Mouse (Mus musculus) embryonic facial prominence, embryonic 13.5 days (tissue): ENCODE data around the gene Cpb1. TPM values are rescaled to one million over a fixed set of nuclear protein-coding genes. Genes with fewer than 3 reads are reported as not detected.

ENCODE experiments used
- ATAC-seq: fragments of 200-750 bp; cut with Nextera tagmentation; 2 replicates; pipeline ENCODE4 v1.8.0; 2017; ENCODE audit warnings: low read depth; ENCODE audit not compliant: insufficient number of reproducible peaks, insufficient read depth, low FRiP score, low TSS enrichment
- H3K27ac ChIP-seq: fragments of 300-500 bp; sonication (generic); 2 replicates; pipeline ENCODE4 v1.5.1; 2015; ENCODE audit warnings: moderate library complexity, mild to moderate bottlenecking, inconsistent platforms
- H3K27me3 ChIP-seq: fragments of 300-500 bp; sonication (generic); 2 replicates; pipeline ENCODE4 v1.6.1; 2015; ENCODE audit warnings: mild to moderate bottlenecking, inconsistent platforms
- H3K36me3 ChIP-seq: fragments of 300-500 bp; sonication (generic); 2 replicates; pipeline ENCODE4 v1.6.1; 2015; ENCODE audit warnings: mild to moderate bottlenecking, inconsistent platforms
- H3K4me1 ChIP-seq: fragments of 300-500 bp; sonication (generic); 2 replicates; pipeline ENCODE4 v1.6.1; 2015; ENCODE audit warnings: inconsistent platforms
- H3K4me2 ChIP-seq: fragments of 300-500 bp; sonication (generic); 2 replicates; pipeline ENCODE4 v1.6.1; 2015; ENCODE audit warnings: moderate library complexity, mild to moderate bottlenecking, inconsistent platforms
- H3K4me3 ChIP-seq: fragments of 300-500 bp; sonication (generic); 2 replicates; pipeline ENCODE4 v1.5.1; 2015; ENCODE audit warnings: mild to moderate bottlenecking, inconsistent platforms
- H3K9ac ChIP-seq: fragments of 300-500 bp; sonication (generic); 2 replicates; pipeline ENCODE4 v1.6.1; 2015; ENCODE audit warnings: mild to moderate bottlenecking, inconsistent platforms
- H3K9me3 ChIP-seq: fragments of 300-500 bp; sonication (generic); 2 replicates; pipeline ENCODE4 v1.6.1; 2016; ENCODE audit warnings: inconsistent platforms
- WGBS: fragments of 180-500 bp; shearing (Covaris S2); methylation state at CpG from one replicate; pipeline ENCODE4 v1.1.7; 2015; ENCODE audit warnings: mixed read lengths; 5-methylcytosine and 5-hydroxymethylcytosine counted together
- polyA plus RNA-seq: library from polyadenylated mRNA; unstranded; fragments of >200 nt; fragmentation: Nextera tagmentation; extraction: Ambion mirVana; gene quantifications from 2 replicates; pipeline ENCODE4 v1.2.1, GENCODE M21; 2015

Cpb1 gene
- polyA plus RNA-seq: not detected in 2 replicates

DNA sequence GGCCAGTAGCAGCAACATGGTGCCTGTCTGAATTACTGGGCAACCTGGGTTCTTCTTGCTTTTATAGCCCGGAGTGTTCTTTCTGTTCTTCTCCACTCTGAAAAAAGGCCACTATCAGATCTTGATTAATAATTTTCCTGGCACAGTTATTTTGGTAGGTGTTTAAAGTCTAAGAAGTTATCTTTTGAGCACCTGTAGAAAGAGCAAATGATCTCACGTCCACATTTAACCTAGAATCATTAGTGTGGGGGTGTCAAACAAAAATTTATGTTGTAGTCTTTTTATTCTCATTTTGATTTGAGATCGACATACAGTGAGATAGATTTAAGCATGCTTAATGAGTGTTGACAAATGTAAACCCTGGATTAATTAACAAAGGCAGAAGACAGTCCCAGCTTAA is at the start of gene Cpb1:
Gene Cpb1, minus strand, starts transcription at position 101 of the 400 bp plus-strand sequence.
- 89% methylated on average over 3 of the region's 3 CpGs for WGBS
- no peak within 1 kb of the TSS for H3K9ac ChIP-seq
- no peaks in the 10 kb centered on the region for H3K9me3 ChIP-seq
- H3K27ac ChIP-seq: no peak within 1 kb of the TSS
- no peaks in the 10 kb centered on the region for H3K4me1 ChIP-seq
- no peaks in the 10 kb centered on the region for H3K27me3 ChIP-seq
- H3K4me2 ChIP-seq: no peak within 1 kb of the TSS
- no peaks in the 10 kb centered on the region for H3K36me3 ChIP-seq
- ATAC-seq: no peak
- no peak within 1 kb of the TSS for H3K4me3 ChIP-seq

DNA sequence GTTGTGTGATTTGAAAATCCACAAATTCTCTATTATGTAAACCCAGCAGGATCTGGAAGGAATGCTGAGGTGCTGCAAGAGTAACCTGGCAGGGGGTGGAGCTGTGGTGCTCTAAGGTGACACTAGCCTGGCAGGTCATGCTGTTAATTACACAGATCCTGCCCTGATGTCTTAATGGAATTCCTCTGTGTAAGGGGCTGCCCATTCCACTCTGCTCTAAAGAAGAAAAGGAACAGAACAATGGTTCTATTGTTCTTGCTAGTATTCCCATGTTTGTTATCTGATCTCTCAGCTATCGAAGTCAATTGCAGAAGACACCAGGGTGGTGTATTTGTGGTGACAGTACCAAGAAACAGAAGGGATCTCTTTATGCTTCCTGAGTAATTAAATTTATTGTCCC is 41.7 kb upstream of the Cpb1 start:
- H3K27me3 ChIP-seq: no peaks in the 10 kb centered on the region
- no peak overlapping the region for H3K4me3 ChIP-seq
- ATAC-seq: no peak
- no peak overlapping the region for H3K9ac ChIP-seq
- no peaks in the 10 kb centered on the region for H3K9me3 ChIP-seq
- no peak overlapping the region for H3K27ac ChIP-seq
- WGBS: 7% methylated on average over 1 of the region's 1 CpGs
- no peak overlapping the region for H3K4me2 ChIP-seq
- H3K36me3 ChIP-seq: no peaks in the 10 kb centered on the region
- H3K4me1 ChIP-seq: no peaks in the 10 kb centered on the region

GRCm38 (mm10) chr3:20309142-20309541 is 33.6 kb upstream of the Cpb1 start:
- H3K9ac ChIP-seq: no peak overlapping the region
- no peaks in the 10 kb centered on the region for H3K9me3 ChIP-seq
- 74% methylated on average over 4 of the region's 4 CpGs for WGBS
- no peaks in the 10 kb centered on the region for H3K36me3 ChIP-seq
- H3K4me2 ChIP-seq: no peak overlapping the region
- H3K27ac ChIP-seq: no peak overlapping the region
- no peak overlapping the region for H3K4me3 ChIP-seq
- H3K27me3 ChIP-seq: no peaks in the 10 kb centered on the region
- no peak for ATAC-seq
- no peaks in the 10 kb centered on the region for H3K4me1 ChIP-seq

DNA sequence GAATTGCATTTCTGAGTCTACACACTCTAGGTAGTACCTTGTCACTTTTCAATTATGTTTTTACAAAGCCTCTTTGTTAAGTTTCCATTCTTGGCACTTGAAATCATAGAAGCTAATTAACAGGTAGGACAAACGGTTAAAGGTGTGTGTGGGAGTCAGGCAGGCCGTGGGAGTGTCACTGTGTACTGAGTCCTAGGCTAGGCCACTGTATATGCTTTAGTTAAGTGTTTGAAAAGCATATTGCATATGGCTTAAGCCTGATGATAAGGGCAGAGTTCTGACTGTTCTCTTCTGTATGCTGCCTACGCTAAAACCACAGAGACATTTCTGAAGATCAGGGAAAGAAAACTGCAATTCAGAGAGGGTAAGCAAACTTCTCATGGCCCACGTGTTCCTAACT is 31.7 kb upstream of the Cpb1 start:
- Histone ChIP-seq H3K36me3 (no peaks in the 10 kb centered on the region), H3K9me3 (no peaks in the 10 kb centered on the region), H3K9ac (no peak overlapping the region), H3K4me1 (no peaks in the 10 kb centered on the region), H3K27me3 (no peaks in the 10 kb centered on the region), H3K4me2 (no peak overlapping the region), H3K27ac (no peak overlapping the region), H3K4me3 (no peak overlapping the region)
- ATAC-seq: no peak
- 73% methylated on average over 4 of the region's 4 CpGs for WGBS

- no peaks in the 10 kb centered on the region for H3K9me3 ChIP-seq
- no peak overlapping the region for H3K27ac ChIP-seq
- ATAC-seq: no peak
- WGBS: 49% methylated on average over 2 of the region's 2 CpGs
- no peak overlapping the region for H3K9ac ChIP-seq
- H3K36me3 ChIP-seq: no peaks in the 10 kb centered on the region
- no peaks in the 10 kb centered on the region for H3K27me3 ChIP-seq
- H3K4me2 ChIP-seq: no peak overlapping the region
- H3K4me1 ChIP-seq: no peaks in the 10 kb centered on the region
- H3K4me3 ChIP-seq: no peak overlapping the region
These were observed 29.3 kb upstream of the Cpb1 start for GRCm38 (mm10) chr3:20304758-20305352.

GRCm38 (mm10) chr3:20295546-20295945 is 20.0 kb upstream of the Cpb1 start:
- Histone ChIP-seq H3K9me3 (no peaks in the 10 kb centered on the region), H3K27ac (no peak overlapping the region), H3K9ac (no peak overlapping the region), H3K36me3 (no peaks in the 10 kb centered on the region), H3K4me1 (no peaks in the 10 kb centered on the region), H3K4me2 (no peak overlapping the region), H3K4me3 (no peak overlapping the region), H3K27me3 (no peaks in the 10 kb centered on the region)
- no peak for ATAC-seq
- 80% methylated on average over 3 of the region's 3 CpGs for WGBS

- no peak overlapping the region for H3K27ac ChIP-seq
- ATAC-seq: no peak
- H3K9ac ChIP-seq: no peak overlapping the region
- WGBS: 78% methylated on average over 9 of the region's 9 CpGs
- no peaks in the 10 kb centered on the region for H3K9me3 ChIP-seq
- H3K4me1 ChIP-seq: no peaks in the 10 kb centered on the region
- H3K4me3 ChIP-seq: no peak overlapping the region
- no peaks in the 10 kb centered on the region for H3K36me3 ChIP-seq
- H3K27me3 ChIP-seq: no peaks in the 10 kb centered on the region
- H3K4me2 ChIP-seq: no peak overlapping the region
These were observed 19.2 kb upstream of the Cpb1 start for GRCm38 (mm10) chr3:20294542-20295348.

GRCm38 (mm10) chr3:20291370-20291769 is 15.8 kb upstream of the Cpb1 start:
- Histone ChIP-seq H3K36me3 (no peaks in the 10 kb centered on the region), H3K27me3 (no peaks in the 10 kb centered on the region), H3K4me1 (no peaks in the 10 kb centered on the region), H3K27ac (no peak overlapping the region), H3K4me3 (no peak overlapping the region), H3K9me3 (no peaks in the 10 kb centered on the region), H3K4me2 (no peak overlapping the region), H3K9ac (no peak overlapping the region)
- ATAC-seq: no peak

- no peak overlapping the region for H3K4me2 ChIP-seq
- H3K9me3 ChIP-seq: no peaks in the 10 kb centered on the region
- no peak overlapping the region for H3K27ac ChIP-seq
- no peaks in the 10 kb centered on the region for H3K36me3 ChIP-seq
- H3K27me3 ChIP-seq: no peaks in the 10 kb centered on the region
- H3K4me1 ChIP-seq: no peaks in the 10 kb centered on the region
- 91% methylated on average over 2 of the region's 2 CpGs for WGBS
- H3K9ac ChIP-seq: no peak overlapping the region
- no peak overlapping the region for H3K4me3 ChIP-seq
- no peak for ATAC-seq
These were observed 13.2 kb upstream of the Cpb1 start for GRCm38 (mm10) chr3:20288761-20289160.

DNA sequence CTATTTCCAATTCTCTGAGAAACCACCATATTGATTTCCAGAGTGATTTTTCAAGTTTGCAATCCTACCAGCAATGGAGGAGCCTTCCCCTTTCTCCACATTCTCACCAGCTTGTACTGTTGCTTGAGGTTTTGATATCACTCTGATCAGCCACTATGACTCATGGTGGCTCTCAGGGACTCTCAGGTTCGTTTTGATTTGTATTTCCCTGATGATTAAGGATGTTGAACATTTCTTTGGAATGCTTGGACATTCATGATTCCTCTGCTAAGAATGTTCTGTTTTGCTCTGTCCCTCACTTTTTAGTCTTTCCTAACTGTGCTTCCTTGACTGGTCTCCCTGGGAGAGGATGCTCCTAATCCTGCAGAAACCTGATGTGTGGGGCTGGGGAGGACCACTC is 6.3 kb upstream of the Cpb1 start:
- Histone ChIP-seq H3K9me3 (no peaks in the 10 kb centered on the region), H3K4me1 (no peaks in the 10 kb centered on the region), H3K27me3 (no peaks in the 10 kb centered on the region), H3K9ac (no peak overlapping the region), H3K36me3 (no peaks in the 10 kb centered on the region), H3K27ac (no peak overlapping the region), H3K4me2 (no peak overlapping the region), H3K4me3 (no peak overlapping the region)
- 63% methylated on average over 1 of the region's 1 CpGs for WGBS
- no peak for ATAC-seq

DNA sequence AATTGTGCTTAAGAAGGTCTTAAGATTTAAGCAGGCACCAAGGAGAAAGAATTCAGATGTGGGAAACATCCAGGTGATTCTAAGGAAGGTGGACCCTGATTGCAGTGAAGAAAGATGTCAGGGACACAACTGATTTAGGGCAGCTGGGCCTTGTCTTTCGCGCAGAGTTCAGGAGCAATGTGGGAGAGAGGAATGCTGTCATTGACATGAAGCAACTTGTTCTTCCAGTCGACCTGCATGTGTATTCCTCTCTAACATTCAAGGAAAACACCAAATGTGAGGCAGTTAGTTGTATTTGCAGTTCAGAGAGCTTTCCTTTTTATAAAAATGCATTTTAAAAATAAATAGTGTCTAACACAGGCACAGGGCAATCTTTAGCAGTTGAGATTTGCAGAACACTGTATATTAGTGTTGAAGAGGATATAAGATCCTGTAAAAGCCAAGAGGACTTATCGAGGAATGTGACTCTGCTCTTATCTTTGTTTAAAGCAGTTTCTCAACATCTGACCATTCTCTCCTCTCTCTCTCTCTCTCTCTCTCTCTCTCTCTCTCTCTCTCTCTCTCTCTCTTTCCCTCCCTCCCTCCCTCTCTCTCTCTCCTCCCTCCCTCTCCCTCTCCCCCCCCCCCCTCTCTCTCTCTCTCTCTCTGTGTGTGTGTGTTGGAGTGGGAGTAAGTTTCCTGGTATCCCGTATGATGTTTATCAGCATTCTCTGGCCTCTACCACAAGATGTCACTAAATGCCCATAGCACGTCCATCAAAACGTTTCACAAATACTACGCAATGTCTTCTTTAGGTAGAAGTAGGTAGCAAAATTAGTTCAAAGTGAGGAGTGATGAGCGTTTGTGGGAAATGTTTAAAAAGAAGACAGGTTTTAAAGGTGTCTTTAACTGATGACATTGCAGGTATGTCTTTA is 20.7 kb downstream of the Cpb1 start:
- no peak for ATAC-seq
- WGBS: 41% methylated on average over 9 of the region's 9 CpGs
- H3K27ac ChIP-seq: no peak overlapping the region
- no peaks in the 10 kb centered on the region for H3K9me3 ChIP-seq
- no peaks in the 10 kb centered on the region for H3K27me3 ChIP-seq
- no peak overlapping the region for H3K9ac ChIP-seq
- no peak overlapping the region for H3K4me3 ChIP-seq
- H3K4me2 ChIP-seq: no peak overlapping the region
- H3K4me1 ChIP-seq: no peaks in the 10 kb centered on the region
- H3K36me3 ChIP-seq: no peaks in the 10 kb centered on the region
